Mouse (Mus musculus): ENCODE measurements around the gene Col9a2. TPM values are rescaled to one million over a fixed set of nuclear protein-coding genes. Genes with fewer than 3 reads are reported as not detected.
A peak's percentile ranks its signal among the peaks of the same experiment; 100 is the strongest.

The Col9a2 gene
- 6.0 and 6.7 TPM in 2 replicates for polyA plus RNA-seq (2015; fragmentation: Nextera tagmentation; extraction: Ambion mirVana)

DNA sequence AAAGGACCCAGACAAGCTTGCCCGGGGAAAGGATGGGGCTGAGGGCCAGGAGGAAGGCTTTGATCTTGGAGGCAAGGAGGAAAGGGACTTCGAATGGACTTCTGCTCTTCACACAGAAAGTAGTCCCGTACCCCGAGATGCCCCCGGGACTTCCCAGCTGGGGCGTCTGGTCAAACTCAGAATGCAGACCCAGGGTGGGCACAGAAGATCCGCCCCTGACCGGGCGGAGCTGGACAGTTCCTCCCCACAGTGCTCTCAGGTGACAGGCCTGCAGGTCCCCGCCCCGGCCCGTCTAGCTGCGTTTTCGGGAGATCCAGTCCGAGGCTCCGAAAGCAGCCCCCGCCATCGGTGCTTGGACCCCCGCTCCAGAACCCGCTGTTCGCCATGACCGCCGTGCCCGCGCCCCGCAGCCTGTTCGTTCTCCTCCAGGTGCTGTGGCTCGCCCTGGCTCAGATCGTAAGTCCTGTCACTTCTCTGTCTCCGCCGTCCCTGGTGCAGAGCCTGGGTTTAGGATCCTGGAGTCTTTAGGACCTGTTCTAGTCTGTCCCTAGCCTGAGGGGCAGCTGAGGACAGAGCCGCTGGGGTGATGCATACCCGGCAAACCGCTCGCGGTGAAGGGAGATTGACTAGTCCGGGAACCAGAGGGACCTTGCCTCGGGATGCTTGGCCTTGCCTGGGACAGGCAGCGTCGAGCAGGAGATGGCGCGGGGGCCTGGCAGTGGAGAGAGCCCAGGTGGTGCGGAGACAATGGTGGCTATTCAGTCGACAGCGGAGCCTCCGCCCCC, at the start of gene Col9a2:
TSS of gene Col9a2 (plus strand) at position 55 of the 785 bp plus-strand sequence.
- H3K27ac ChIP-seq (ENCODE audit: low read length): no peak within 1 kb of the TSS
- ATAC-seq (replicated peaks; ENCODE audit: extremely low read depth, insufficient read depth, low FRiP score): 0 out of 2 replicates have a peak, but pooled peaks have one; percentile 15

DNA sequence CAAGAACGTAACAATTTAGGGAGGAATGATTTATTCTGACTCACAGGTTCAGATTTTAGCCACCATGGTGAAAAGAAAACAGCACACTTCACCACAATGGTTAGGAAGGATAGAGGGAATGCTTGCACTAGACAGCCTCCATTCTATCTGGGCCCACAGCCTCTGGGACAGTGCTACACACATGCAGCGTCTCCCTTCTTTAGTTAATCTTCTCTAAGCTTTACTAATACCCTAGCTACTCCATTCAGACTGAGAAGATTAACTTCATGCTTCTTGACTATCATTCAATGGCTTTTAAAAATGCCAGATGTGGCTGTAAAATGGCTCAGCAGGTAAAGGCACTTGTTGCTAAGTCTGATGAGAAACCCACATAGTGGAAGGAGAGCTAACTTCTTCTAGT, 46.9 kb upstream of the Col9a2 start:
- Histone ChIP-seq H3K9ac (ENCODE audit: low read length) (no peak overlapping the region), H3K27ac (ENCODE audit: low read length) (no peak overlapping the region), H3K4me1 (ENCODE audit: control insufficient read depth, insufficient read depth, low read length) (peaks cover 5% of the 10 kb centered on the region), H3K27me3 (ENCODE audit: control insufficient read depth, insufficient read depth, low read length) (no peaks in the 10 kb centered on the region), H3K4me3 (ENCODE audit: low read length) (no peak overlapping the region), H3K9me3 (replicated peaks; ENCODE audit: control insufficient read depth, low read length) (0 out of 2 replicates have a peak, but pooled peaks cover 2% of the 10 kb centered on the region), H3K36me3 (ENCODE audit: control insufficient read depth, insufficient read depth) (no peaks in the 10 kb centered on the region), H3K4me2 (ENCODE audit: low read depth, low read length) (no peak overlapping the region)
- WGBS: 80% methylated on average over 2 of the region's 2 CpGs
- no peak for ATAC-seq (replicated peaks; ENCODE audit: extremely low read depth, insufficient read depth, low FRiP score)

More for the DNA sequence above, at the start of gene Col9a2:
- WGBS: 3% methylated on average over 46 of the region's 46 CpGs
- H3K9ac ChIP-seq (ENCODE audit: low read length): peak within 1 kb of the TSS; percentile 66
- no peaks in the 10 kb centered on the region for H3K36me3 ChIP-seq (ENCODE audit: control insufficient read depth, insufficient read depth)
- peak within 1 kb of the TSS; percentile 87 for H3K4me2 ChIP-seq (ENCODE audit: low read depth, low read length)
- peaks cover 22% of the 10 kb centered on the region for H3K27me3 ChIP-seq (ENCODE audit: control insufficient read depth, insufficient read depth, low read length)
- peak within 1 kb of the TSS; percentile 55 for H3K4me3 ChIP-seq (ENCODE audit: low read length)
- no peaks in the 10 kb centered on the region for H3K9me3 ChIP-seq (replicated peaks; ENCODE audit: control insufficient read depth, low read length)
- H3K4me1 ChIP-seq (ENCODE audit: control insufficient read depth, insufficient read depth, low read length): peaks cover 11% of the 10 kb centered on the region

DNA sequence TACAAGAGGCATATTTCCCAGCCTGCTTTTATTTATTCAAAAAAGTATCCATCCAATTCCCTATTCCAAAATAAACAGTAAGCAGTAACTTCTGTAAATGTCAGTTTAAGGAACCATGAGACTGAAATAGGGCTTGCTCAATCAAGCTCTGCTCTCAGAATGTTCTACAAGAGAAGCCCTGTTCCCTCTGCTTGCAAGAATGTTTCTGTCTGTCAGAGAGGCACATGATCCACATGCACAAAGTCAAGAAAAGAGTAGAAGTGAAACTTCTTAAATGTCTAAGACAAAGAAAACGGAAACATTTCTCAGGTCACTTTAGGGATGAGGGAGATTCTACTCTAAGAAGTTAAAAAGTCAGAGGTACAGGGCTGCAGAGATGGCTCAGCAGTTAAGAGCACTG, 46.2 kb upstream of the Col9a2 start:
- Histone ChIP-seq H3K9ac (ENCODE audit: low read length) (no peak overlapping the region), H3K27me3 (ENCODE audit: control insufficient read depth, insufficient read depth, low read length) (no peaks in the 10 kb centered on the region), H3K36me3 (ENCODE audit: control insufficient read depth, insufficient read depth) (no peaks in the 10 kb centered on the region), H3K4me2 (ENCODE audit: low read depth, low read length) (no peak overlapping the region), H3K4me3 (ENCODE audit: low read length) (no peak overlapping the region), H3K27ac (ENCODE audit: low read length) (no peak overlapping the region), H3K4me1 (ENCODE audit: control insufficient read depth, insufficient read depth, low read length) (peaks cover 5% of the 10 kb centered on the region), H3K9me3 (replicated peaks; ENCODE audit: control insufficient read depth, low read length) (0 out of 2 replicates have a peak, but pooled peaks cover 2% of the 10 kb centered on the region)
- WGBS: 76% methylated on average over 1 of the region's 1 CpGs
- ATAC-seq (replicated peaks; ENCODE audit: extremely low read depth, insufficient read depth, low FRiP score): no peak

DNA sequence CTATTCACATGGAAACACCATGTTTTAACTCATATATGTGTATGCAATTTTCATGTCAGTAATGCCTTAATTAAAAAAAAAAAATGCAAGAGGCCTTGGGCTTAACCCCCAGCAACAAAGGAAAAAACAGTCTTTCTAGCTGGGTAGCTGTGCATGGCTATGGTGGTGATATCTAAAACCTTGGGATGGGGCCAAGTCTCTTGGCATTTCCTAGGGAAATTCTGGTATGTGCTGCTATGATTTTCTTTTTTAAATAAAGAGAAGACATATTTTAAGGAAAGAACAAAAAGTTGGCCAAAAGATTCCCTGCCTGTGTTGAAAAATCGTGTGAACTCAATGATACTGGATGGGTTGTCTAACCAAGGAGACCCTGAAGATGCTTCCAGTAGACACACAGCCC, 43.3 kb upstream of the Col9a2 start:
- peaks cover 10% of the 10 kb centered on the region for H3K4me1 ChIP-seq (ENCODE audit: control insufficient read depth, insufficient read depth, low read length)
- no peak overlapping the region for H3K4me3 ChIP-seq (ENCODE audit: low read length)
- H3K9me3 ChIP-seq (replicated peaks; ENCODE audit: control insufficient read depth, low read length): no peaks in the 10 kb centered on the region
- H3K27ac ChIP-seq (ENCODE audit: low read length): no peak overlapping the region; the same call in 1 of the 2 replicates
- WGBS: 65% methylated on average over 1 of the region's 1 CpGs
- no peak overlapping the region for H3K4me2 ChIP-seq (ENCODE audit: low read depth, low read length)
- no peaks in the 10 kb centered on the region for H3K27me3 ChIP-seq (ENCODE audit: control insufficient read depth, insufficient read depth, low read length)
- H3K9ac ChIP-seq (ENCODE audit: low read length): no peak overlapping the region
- H3K36me3 ChIP-seq (ENCODE audit: control insufficient read depth, insufficient read depth): no peaks in the 10 kb centered on the region
- no peak for ATAC-seq (replicated peaks; ENCODE audit: extremely low read depth, insufficient read depth, low FRiP score)

DNA sequence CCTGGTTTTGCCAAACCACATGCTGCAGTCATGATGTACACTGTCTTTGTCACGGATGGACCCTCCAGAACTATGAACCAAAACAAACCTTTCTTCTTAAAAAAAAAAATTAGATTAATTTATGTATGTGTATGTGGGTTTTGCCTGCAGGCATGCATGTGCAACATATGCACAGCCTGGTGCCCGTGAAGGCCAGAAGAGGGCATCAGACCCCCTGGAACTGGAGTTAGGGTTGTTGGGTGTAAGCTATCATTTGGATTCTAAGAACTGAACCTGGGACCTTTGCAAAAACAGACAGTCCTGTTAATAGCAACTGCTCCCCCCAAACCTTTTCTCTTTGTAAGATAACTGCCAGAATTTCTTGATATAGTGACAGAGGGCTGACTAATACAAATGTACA, 38.1 kb upstream of the Col9a2 start:
- Histone ChIP-seq H3K9ac (ENCODE audit: low read length) (no peak overlapping the region), H3K36me3 (ENCODE audit: control insufficient read depth, insufficient read depth) (no peaks in the 10 kb centered on the region), H3K4me2 (ENCODE audit: low read depth, low read length) (no peak overlapping the region), H3K27ac (ENCODE audit: low read length) (no peak overlapping the region), H3K4me3 (ENCODE audit: low read length) (no peak overlapping the region), H3K4me1 (ENCODE audit: control insufficient read depth, insufficient read depth, low read length) (peaks cover 37% of the 10 kb centered on the region), H3K9me3 (replicated peaks; ENCODE audit: control insufficient read depth, low read length) (no peaks in the 10 kb centered on the region), H3K27me3 (ENCODE audit: control insufficient read depth, insufficient read depth, low read length) (no peaks in the 10 kb centered on the region)
- WGBS: 79% methylated on average over 2 of the region's 2 CpGs
- no peak for ATAC-seq (replicated peaks; ENCODE audit: extremely low read depth, insufficient read depth, low FRiP score)

DNA sequence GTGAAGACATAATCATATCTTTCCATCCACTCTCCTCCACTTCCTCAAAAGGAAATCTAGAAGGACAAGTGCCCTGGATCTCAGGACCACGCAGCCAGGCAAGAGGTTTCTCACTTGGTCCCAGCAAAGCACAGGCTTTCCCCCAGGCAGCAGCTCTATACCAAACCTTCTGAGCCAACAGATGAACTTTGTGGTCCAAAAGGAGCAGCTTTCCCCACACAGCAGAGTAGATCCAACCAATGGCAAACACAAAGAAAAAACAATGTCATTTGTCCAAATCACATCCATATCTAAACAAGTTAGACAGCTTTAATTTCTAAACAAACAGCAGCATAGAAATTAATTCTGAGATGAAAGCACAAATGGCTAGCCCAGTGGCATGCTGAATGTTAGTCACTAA, 37.5 kb upstream of the Col9a2 start:
- no peak overlapping the region for H3K27ac ChIP-seq (ENCODE audit: low read length)
- ATAC-seq (replicated peaks; ENCODE audit: extremely low read depth, insufficient read depth, low FRiP score): no peak
- 41% methylated on average over 1 of the region's 1 CpGs for WGBS
- H3K9me3 ChIP-seq (replicated peaks; ENCODE audit: control insufficient read depth, low read length): no peaks in the 10 kb centered on the region
- peaks cover 37% of the 10 kb centered on the region for H3K4me1 ChIP-seq (ENCODE audit: control insufficient read depth, insufficient read depth, low read length)
- no peak overlapping the region for H3K4me3 ChIP-seq (ENCODE audit: low read length)
- H3K27me3 ChIP-seq (ENCODE audit: control insufficient read depth, insufficient read depth, low read length): no peaks in the 10 kb centered on the region
- no peaks in the 10 kb centered on the region for H3K36me3 ChIP-seq (ENCODE audit: control insufficient read depth, insufficient read depth)
- no peak overlapping the region for H3K4me2 ChIP-seq (ENCODE audit: low read depth, low read length)
- H3K9ac ChIP-seq (ENCODE audit: low read length): no peak overlapping the region

DNA sequence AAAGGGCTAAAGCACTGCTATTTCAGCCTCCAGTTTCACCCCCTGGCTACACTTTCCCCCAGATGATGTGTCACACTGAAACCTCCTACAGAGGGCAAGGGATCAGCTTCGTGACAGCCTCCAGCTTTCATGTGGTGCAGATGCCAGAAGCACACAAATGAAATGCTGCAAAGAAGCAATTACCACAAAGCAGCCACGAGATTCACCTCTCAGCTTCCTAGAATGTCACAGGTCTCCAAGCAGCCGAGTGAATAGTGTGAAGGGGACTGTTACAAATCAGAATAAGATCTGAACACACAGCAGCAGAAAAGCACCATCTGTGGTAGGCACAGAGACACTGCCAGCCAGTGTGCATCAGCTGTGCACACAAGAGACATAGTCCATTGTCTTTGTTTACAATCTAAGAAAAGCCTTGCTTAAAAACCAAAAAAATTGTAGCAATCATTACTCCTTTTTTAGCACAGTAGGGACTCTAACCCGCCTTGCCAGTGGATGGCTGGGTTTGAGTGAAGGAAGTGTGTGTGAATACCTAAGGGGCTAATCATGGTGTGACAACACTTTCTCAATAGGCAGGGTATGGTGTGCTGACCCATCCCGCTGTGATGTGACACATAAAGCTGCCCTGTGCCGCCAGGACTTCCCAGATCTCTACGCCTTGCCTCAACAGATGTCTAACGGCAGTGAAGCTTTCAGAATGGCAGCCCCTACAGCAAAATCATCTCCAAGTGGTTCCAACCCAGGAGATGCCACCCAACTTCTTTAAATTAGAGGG, 36.6 kb upstream of the Col9a2 start:
- H3K4me2 ChIP-seq (ENCODE audit: low read depth, low read length): no peak overlapping the region
- no peak overlapping the region for H3K27ac ChIP-seq (ENCODE audit: low read length)
- no peaks in the 10 kb centered on the region for H3K36me3 ChIP-seq (ENCODE audit: control insufficient read depth, insufficient read depth)
- ATAC-seq (replicated peaks; ENCODE audit: extremely low read depth, insufficient read depth, low FRiP score): no peak
- 35% methylated on average over 8 of the region's 8 CpGs for WGBS
- peaks cover 37% of the 10 kb centered on the region for H3K4me1 ChIP-seq (ENCODE audit: control insufficient read depth, insufficient read depth, low read length)
- no peak overlapping the region for H3K4me3 ChIP-seq (ENCODE audit: low read length)
- no peaks in the 10 kb centered on the region for H3K27me3 ChIP-seq (ENCODE audit: control insufficient read depth, insufficient read depth, low read length)
- H3K9ac ChIP-seq (ENCODE audit: low read length): no peak overlapping the region
- H3K9me3 ChIP-seq (replicated peaks; ENCODE audit: control insufficient read depth, low read length): no peaks in the 10 kb centered on the region

DNA sequence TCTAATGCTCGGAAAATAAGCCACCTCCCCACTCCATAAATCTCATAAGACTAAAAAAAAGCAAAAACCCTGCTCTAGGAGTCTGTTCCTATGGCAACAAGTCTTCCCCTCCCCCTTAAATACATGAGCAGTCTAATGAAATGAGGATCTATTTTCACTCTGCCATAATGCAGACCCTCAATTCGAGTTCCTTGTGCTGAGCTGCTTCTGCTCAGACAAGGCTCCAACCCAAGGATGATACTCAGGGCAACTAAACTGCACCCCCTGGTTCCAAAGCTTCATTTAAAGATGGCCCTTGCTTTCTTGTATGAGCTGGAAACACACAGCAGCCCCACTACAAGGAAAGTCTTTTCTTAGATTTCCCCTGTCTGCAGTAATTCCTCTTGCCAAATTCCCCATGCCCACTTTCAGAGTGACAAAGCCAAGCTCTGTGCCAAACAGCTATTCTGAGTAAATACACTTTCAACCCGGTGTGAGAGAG, 35.5 kb upstream of the Col9a2 start:
- Histone ChIP-seq H3K4me2 (ENCODE audit: low read depth, low read length) (peak overlapping the region; percentile 40), H3K9me3 (replicated peaks; ENCODE audit: control insufficient read depth, low read length) (no peaks in the 10 kb centered on the region), H3K27ac (ENCODE audit: low read length) (peak overlapping the region; percentile 68), H3K9ac (ENCODE audit: low read length) (peak overlapping the region; percentile 17; the same call in 1 of the 2 replicates), H3K4me1 (ENCODE audit: control insufficient read depth, insufficient read depth, low read length) (peaks cover 42% of the 10 kb centered on the region), H3K4me3 (ENCODE audit: low read length) (no peak overlapping the region), H3K36me3 (ENCODE audit: control insufficient read depth, insufficient read depth) (no peaks in the 10 kb centered on the region), H3K27me3 (ENCODE audit: control insufficient read depth, insufficient read depth, low read length) (no peaks in the 10 kb centered on the region)
- 31% methylated on average over 3 of the region's 3 CpGs for WGBS
- ATAC-seq (replicated peaks; ENCODE audit: extremely low read depth, insufficient read depth, low FRiP score): 0 out of 2 replicates have a peak, but pooled peaks have one; percentile 10

DNA sequence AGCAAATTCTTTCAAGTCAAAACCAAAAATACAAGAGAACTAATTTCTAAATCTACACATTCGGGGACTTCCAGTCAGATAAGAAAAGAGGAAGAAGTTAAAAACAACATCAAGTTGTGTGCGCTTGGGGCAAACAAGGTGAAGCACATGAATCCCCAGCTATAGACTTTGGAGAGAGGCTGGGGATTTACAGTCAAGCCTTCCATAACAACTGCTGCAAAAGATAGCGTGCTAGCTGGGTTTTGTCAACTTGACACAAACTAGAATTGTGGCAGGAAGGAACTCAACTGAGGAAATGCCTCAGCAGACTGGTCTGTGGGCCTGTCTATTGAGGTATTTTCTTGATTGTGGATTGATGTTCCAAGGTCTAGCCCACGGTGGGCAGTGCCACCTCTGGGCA, 34.5 kb upstream of the Col9a2 start:
- Histone ChIP-seq H3K4me2 (ENCODE audit: low read depth, low read length) (no peak overlapping the region), H3K9ac (ENCODE audit: low read length) (no peak overlapping the region), H3K4me3 (ENCODE audit: low read length) (no peak overlapping the region), H3K27ac (ENCODE audit: low read length) (peak overlapping the region; percentile 58), H3K4me1 (ENCODE audit: control insufficient read depth, insufficient read depth, low read length) (peaks cover 42% of the 10 kb centered on the region), H3K36me3 (ENCODE audit: control insufficient read depth, insufficient read depth) (no peaks in the 10 kb centered on the region), H3K9me3 (replicated peaks; ENCODE audit: control insufficient read depth, low read length) (no peaks in the 10 kb centered on the region), H3K27me3 (ENCODE audit: control insufficient read depth, insufficient read depth, low read length) (no peaks in the 10 kb centered on the region)
- peak; percentile 52; the same call in 1 of the 2 replicates for ATAC-seq (replicated peaks; ENCODE audit: extremely low read depth, insufficient read depth, low FRiP score)
- 33% methylated on average over 4 of the region's 4 CpGs for WGBS

Measured in heart, embryonic 16.5 days (tissue).